Mouse (Mus musculus) CD4-positive, CD25-positive, alpha-beta regulatory T cell, adult 2 months (primary cell): ENCODE results near the gene Pgbd1.
"Not testable (repeated sequence)": the region's sequence is repeated elsewhere in the genome, so short reads cannot be mapped to it uniquely, and the experiment has no call there.

ENCODE experiments used
- DNase-seq: peaks from one replicate; pipeline ENCODE4 v3.0.0-alpha.2; 2012; ENCODE audit warnings: low read depth, low spot score

The Pgbd1 gene

GRCm38 (mm10) chr13:21415750-21416149 is 25.1 kb downstream of the Pgbd1 start:
- DNase-seq, result no peak

GRCm38 (mm10) chr13:21415266-21415665 is 25.6 kb downstream of the Pgbd1 start:
- DNase-seq, result no peak

GRCm38 (mm10) chr13:21414231-21415212 is 26.3 kb downstream of the Pgbd1 start:
- DNase-seq, result peak; percentile 30

DNA sequence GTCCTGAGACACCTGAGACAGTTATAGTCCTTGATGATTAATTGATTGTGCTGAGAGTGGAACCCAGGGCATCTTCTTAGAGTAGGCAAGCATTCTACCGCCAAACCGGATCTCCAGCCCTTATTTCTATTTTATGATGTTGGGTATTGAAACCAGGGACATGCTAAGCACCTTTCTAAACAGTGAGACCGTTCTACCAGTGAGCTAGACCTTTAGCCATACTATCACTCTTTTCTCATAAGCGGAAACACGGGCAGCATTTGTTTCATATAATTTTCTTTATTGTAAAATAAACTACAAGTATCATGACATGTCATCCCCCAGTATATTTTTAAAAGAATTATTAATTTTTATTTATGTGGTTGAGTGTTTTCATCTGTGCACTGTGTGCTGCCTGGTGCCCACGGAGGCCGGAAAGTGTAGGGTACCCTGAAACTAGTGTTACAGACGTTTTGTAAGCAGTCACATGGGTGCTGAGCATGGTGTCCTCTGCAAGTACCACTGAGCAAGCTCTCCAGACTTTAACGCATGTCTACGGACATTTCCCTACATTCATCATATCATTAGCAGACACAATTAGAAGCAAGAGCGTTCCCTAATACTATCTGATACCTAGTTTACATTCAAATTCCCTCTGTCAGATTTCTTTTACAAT is 31.9 kb downstream of the Pgbd1 start:
- DNase-seq, result no peak

DNA sequence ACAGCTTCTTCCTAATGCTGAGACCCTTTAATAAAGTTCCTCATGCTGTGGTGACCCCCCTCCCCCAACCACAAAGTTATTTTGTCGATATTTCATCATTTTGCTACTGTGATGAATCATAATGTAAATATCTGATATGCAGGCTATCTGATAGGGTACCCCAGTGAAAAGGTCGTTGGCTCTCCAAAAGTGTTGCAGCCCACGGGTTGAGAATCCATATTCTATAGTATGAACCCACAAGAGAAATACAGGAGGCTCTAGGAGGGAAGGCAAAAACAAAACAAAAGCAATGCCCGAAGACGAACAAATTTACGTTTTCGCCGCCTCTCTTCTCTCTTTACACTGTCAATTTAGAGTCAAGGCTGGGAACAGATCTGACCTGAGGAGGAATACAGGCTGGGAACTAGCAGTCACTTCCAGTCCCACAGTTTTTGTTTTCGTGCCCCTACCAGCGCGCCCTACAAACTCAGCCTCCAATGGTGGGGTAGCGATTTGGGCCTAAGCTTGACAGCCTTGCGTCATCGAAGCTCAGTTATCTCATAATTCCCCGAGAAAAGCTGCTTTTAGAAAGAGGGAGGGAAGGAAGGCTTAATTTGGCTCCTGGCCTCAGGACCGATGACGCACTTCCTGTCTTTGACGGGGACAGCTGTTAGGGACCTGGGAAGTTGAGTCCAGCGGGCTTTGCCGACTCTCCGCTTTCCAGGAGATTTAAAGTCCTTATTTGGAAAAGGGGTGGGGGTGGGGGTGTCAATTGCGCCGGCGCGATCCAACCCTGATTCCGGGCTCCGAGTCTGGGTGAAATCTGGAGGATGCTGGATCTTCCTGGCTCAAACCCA is 32.7 kb downstream of the Pgbd1 start:
- peak; percentile 67 for DNase-seq

DNA sequence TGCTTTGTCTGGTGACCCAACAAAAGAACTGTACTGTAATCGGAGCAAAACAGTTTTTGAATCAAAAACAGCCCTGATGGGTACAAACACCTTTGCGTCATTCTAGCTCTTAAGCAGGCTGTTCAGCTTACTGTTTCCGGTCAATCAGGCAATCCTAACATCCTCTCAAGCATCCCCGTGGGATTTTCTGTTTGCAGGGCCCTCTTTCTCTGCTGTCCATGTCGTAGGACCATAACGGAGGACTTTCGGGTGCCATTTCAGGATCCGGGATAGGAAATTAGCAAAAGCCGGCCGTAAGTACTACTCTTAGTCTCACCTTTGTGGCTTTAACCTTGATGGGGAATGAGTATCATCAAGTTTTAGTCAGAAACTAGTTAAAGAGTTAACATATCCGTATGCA is 33.5 kb downstream of the Pgbd1 start:
- DNase-seq, result no peak

- DNase-seq, result no peak
Observed at GRCm38 (mm10) chr13:21402848-21403247, 38.0 kb downstream of the Pgbd1 start.

- peak; percentile 91 for DNase-seq
Observed at GRCm38 (mm10) chr13:21402287-21402846, 38.5 kb downstream of the Pgbd1 start, which contains the start of gene Zkscan3. Zkscan3 (minus strand) TSS chr13:21402755.

DNA sequence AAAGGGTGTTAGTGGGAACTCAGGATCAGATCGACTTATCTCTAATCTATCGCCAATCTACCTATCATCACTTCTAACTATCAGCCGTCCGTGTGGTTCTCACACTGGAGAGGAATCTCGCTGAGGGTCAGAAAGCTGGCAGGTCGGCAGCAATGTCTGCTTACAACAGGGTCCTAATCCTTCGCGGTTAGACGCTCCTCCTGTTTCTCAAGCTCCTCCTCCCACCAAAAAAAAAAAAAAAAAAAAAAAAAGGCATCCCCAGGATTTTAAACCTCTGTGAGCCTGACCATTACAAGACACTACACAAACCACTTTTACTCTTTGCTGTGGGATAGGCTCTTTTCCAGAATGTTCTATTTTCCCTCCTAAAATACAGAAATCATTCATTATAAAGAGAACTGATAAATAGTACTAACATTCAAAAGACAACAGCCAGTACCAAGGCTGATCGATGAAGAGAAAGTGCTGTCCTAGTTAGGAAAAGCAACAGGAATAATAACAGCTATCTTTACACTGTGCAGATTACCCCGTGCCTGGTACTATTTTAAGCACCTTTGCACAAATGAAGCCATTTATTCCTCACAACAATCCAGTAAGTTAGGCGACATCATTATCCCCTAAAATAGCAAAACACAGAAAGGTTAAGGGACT is 39.1 kb downstream of the Pgbd1 start:
- DNase-seq, result no peak

GRCm38 (mm10) chr13:21401166-21401565 is 39.7 kb downstream of the Pgbd1 start:
- DNase-seq, result no peak

DNA sequence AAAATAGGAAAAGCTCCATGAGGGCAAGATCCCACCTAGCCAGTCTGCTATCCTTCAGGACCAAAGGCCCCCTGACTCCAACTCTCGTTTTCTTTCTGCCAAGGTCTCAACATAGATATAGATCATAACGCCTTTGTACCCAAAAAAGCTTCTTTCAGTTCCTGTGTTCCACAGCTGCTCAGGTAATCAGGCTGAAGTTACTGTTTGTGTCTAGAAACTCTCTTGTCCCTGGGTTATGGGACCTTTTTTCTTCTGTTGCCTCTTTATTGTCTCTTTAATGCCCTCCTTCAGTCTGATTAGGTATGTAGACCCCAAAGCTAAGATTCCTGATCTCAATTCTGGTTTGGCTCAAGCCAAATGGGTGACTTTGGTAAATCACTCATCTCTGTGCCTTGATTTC is 43.4 kb downstream of the Pgbd1 start:
- DNase-seq, result no peak

DNA sequence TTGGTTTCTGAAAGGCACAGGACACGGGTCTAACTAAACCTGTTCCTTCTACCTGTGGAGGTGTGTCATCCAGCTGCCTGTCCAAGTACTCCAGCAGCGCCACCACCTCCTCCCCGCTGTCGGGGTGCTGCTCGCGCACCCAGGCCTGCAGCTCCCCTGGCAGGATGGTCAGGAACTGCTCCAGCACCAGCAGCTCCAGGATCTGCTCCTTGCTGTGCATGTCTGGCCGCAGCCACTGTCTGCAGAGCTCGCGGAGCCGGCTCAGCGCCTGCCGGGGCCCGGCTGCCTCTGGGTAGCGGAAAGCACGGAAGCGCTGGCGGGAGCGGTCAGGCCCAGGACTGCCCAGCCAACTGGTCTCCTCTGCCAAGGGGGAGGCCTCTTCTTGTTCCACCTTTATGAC is 44.8 kb downstream of the Pgbd1 start:
- DNase-seq, result not testable (repeated sequence)

DNA sequence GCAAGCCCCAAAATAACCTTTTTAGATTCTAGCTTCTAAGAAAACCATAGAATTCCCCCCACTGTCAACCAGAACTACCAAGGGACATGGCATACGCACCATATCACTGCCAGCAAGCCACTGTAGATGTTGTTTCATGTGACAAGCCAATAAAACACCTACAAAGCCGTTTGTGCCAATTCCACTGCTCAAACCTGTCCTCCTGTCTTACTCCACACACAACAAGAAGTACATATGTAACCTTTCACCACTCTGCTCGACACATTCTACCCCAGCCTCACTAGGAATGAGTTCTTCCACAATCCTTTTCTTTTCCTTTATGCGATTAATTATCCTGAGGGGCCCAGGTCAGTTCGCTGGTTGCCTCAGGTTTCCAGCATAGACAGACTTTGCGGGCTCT is 45.2 kb downstream of the Pgbd1 start:
- DNase-seq, result no peak

DNA sequence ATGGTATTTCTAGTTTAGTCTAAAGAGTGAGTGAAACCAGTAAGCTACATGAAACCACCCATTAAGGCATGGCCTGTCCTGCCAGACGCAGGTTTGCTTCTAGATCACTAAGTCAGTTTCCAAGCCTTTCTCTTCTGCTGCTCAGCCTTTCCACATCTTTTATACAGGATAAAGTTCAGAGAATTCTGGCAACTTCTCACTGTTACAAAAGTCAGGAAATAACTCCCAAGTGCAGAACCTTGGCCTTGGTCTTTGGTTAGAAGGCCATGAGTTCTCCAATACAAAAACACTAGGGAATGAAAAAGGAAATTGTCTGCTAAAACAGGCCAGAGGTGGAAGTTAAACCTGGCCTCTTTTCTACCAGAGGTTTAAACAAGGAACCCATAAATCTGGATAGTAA is 45.6 kb downstream of the Pgbd1 start:
- DNase-seq, result no peak

DNA sequence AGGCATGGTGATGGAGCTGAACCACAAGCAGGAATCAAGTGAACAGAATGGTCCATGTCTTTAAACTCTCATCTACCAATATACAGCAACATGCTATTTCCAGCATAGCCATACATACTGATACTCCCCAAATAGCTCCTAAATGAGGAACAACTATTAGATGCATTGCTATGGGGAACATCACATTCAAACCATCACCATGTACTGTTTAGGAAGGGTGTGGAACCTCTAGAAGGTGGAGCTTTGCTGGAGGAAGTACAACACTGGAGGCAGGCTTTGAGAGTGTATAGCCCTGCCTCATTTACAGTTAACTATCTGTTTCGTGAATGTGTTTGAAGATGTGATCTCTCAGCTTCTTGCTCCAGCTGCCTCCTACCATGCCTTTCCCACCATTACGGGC is 63.1 kb downstream of the Pgbd1 start:
- no peak for DNase-seq

GRCm38 (mm10) chr13:21372700-21373099 is 68.2 kb downstream of the Pgbd1 start:
- DNase-seq, result no peak
